Mouse (Mus musculus) midbrain, embryonic 16.5 days (tissue): ENCODE measurements around the gene Rgs7bp. TPM values are rescaled to one million over a fixed set of nuclear protein-coding genes. Genes with fewer than 3 reads are reported as not detected.

Experiments used
- ATAC-seq: fragments of 200-750 bp; cut with Nextera tagmentation; 2 replicates; pipeline ENCODE4 v1.8.0; 2017; ENCODE audit warnings: moderate TSS enrichment
- H3K27ac ChIP-seq: fragments of 300-500 bp; sonication (generic); 2 replicates; pipeline ENCODE4 v1.5.1; 2014; ENCODE audit warnings: mild to moderate bottlenecking, low read length, mixed read lengths
- H3K27me3 ChIP-seq: fragments of 300-500 bp; sonication (generic); 2 replicates; pipeline ENCODE4 v1.6.1; 2014; ENCODE audit warnings: low read depth, low read length, mixed read lengths; ENCODE audit not compliant: control insufficient read depth, insufficient read depth
- H3K36me3 ChIP-seq: fragments of 300-500 bp; sonication (generic); 2 replicates; pipeline ENCODE4 v1.6.1; 2014; ENCODE audit warnings: mild to moderate bottlenecking, low read length, moderate library complexity, mixed read lengths; ENCODE audit not compliant: control insufficient read depth, insufficient read depth
- H3K4me1 ChIP-seq: fragments of 300-500 bp; sonication (generic); 2 replicates; pipeline ENCODE4 v1.6.1; 2014; ENCODE audit warnings: mild to moderate bottlenecking, low read length, mixed read lengths; ENCODE audit not compliant: control insufficient read depth, insufficient read depth
- H3K4me2 ChIP-seq: fragments of 300-500 bp; sonication (generic); 2 replicates; pipeline ENCODE4 v1.6.1; 2014; ENCODE audit warnings: mild to moderate bottlenecking, low read length, mixed read lengths
- H3K4me3 ChIP-seq: fragments of 300-500 bp; sonication (generic); 2 replicates; pipeline ENCODE4 v1.5.1; 2014; ENCODE audit warnings: low read depth, mild to moderate bottlenecking, low read length, moderate library complexity, mixed read lengths
- H3K9ac ChIP-seq: fragments of 300-500 bp; sonication (generic); 2 replicates; pipeline ENCODE4 v1.6.1; 2014; ENCODE audit warnings: low read depth, low read length, mixed read lengths
- H3K9me3 ChIP-seq: fragments of 300-500 bp; sonication (generic); replicated peaks from 2 replicates; pipeline ENCODE4 v1.6.1; 2014; ENCODE audit warnings: mild to moderate bottlenecking, low read length, mixed read lengths; ENCODE audit not compliant: control insufficient read depth, poor library complexity, severe bottlenecking
- WGBS: fragments of 180-500 bp; shearing (Covaris S2); extraction: QIAGEN DNeasy Blood & Tissue Kit; methylation state at CpG from one replicate; pipeline ENCODE4 v1.1.7; 2014; 5-methylcytosine and 5-hydroxymethylcytosine counted together
- polyA plus RNA-seq: library from polyadenylated mRNA; unstranded; fragments of >200 nt; fragmentation: Nextera tagmentation; extraction: Ambion mirVana; gene quantifications from 2 replicates; pipeline ENCODE4 v1.2.1, GENCODE M21; 2015

The Rgs7bp gene
- polyA plus RNA-seq, 1 experiment from 2014 or later: 5.8 TPM

- no peaks in the 10 kb centered on the region for H3K4me1 ChIP-seq
- no peak overlapping the region for H3K27ac ChIP-seq
- 76% methylated on average over 3 of the region's 3 CpGs for WGBS
- no peak for ATAC-seq
- no peak overlapping the region for H3K9ac ChIP-seq
- H3K4me2 ChIP-seq: no peak overlapping the region
- H3K4me3 ChIP-seq: no peak overlapping the region
- 0 out of 2 replicates have a peak, but pooled peaks cover 2% of the 10 kb centered on the region for H3K9me3 ChIP-seq
- no peaks in the 10 kb centered on the region for H3K27me3 ChIP-seq
- H3K36me3 ChIP-seq: no peaks in the 10 kb centered on the region
Observed at GRCm38 (mm10) chr13:105028276-105028675, 26.5 kb downstream of the Rgs7bp start.

DNA sequence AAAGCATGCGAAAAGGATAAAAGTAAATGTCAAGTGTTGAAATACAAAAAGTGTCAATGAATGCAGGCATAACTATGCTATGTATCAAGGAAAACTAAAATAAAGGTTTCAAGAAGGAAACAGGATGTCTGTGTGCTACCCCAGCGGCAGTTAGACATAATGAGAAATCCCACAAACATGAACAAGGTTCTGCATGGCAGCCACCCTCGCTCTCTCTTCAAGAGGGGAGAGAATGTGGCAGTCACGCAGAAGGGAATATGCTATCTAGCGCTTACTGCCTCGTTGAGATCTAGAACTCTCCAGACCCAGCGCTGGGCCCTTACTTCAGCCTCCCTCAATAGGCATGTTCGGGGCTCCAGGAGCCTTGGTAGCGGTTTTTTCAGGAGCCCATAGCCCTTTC lies 38.2 kb downstream of the Rgs7bp start:
- no peaks in the 10 kb centered on the region for H3K9me3 ChIP-seq
- no peaks in the 10 kb centered on the region for H3K4me1 ChIP-seq
- 83% methylated on average over 9 of the region's 9 CpGs for WGBS
- ATAC-seq: no peak
- no peak overlapping the region for H3K4me3 ChIP-seq
- no peak overlapping the region for H3K4me2 ChIP-seq
- no peaks in the 10 kb centered on the region for H3K27me3 ChIP-seq
- no peak overlapping the region for H3K9ac ChIP-seq
- H3K27ac ChIP-seq: no peak overlapping the region
- H3K36me3 ChIP-seq: no peaks in the 10 kb centered on the region

GRCm38 (mm10) chr13:105015710-105016404 lies 38.9 kb downstream of the Rgs7bp start:
- no peaks in the 10 kb centered on the region for H3K4me1 ChIP-seq
- no peak overlapping the region for H3K4me2 ChIP-seq
- H3K27ac ChIP-seq: no peak overlapping the region
- 63% methylated on average over 8 of the region's 8 CpGs for WGBS
- H3K9ac ChIP-seq: no peak overlapping the region
- H3K27me3 ChIP-seq: no peaks in the 10 kb centered on the region
- ATAC-seq: no peak; the same call in 1 of the 2 replicates
- no peak overlapping the region for H3K4me3 ChIP-seq
- no peaks in the 10 kb centered on the region for H3K9me3 ChIP-seq
- H3K36me3 ChIP-seq: no peaks in the 10 kb centered on the region

DNA sequence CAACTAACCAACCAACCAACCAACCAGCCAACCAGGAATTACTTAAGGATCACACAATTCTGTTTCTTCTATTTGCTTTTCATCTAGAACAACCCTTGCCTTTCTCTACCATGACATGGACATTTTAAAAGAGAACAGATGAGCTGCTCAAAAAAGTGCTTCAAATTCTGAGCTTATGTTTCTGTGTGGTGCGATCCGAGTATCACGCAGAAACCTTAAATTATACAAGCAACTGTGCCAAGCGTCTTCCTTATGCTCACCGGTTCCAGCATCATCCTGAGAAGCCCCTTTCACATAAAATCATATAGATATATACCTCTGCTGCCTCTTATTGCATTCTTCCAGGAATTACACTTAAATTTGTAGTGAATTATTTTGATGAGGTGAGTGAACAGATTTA lies 43.4 kb downstream of the Rgs7bp start:
- no peaks in the 10 kb centered on the region for H3K9me3 ChIP-seq
- no peaks in the 10 kb centered on the region for H3K36me3 ChIP-seq
- H3K9ac ChIP-seq: no peak overlapping the region
- H3K27me3 ChIP-seq: no peaks in the 10 kb centered on the region
- H3K4me3 ChIP-seq: no peak overlapping the region
- no peak overlapping the region for H3K27ac ChIP-seq
- no peak overlapping the region for H3K4me2 ChIP-seq
- H3K4me1 ChIP-seq: no peaks in the 10 kb centered on the region
- no peak for ATAC-seq
- 97% methylated on average over 5 of the region's 5 CpGs for WGBS

DNA sequence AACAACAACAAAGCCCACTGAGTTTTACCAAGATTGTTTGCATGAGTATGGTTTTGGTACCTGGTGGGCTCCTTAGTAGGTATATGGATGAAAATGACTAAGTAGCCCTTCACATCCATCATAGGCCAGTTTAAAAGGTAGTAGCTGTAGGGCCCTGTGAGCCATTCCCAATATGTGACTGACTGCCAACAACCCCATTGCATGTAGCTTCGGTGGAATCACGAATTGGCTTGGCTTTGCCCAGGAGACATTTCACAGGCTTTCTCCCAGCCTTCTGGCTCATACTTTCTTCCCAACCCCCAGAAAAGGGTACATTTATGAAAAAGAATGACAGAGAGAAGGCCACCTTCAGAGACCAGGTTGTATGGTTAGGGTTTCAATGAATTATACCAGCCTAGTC lies 45.8 kb downstream of the Rgs7bp start:
- Histone ChIP-seq H3K4me2 (no peak overlapping the region), H3K9ac (no peak overlapping the region), H3K27me3 (no peaks in the 10 kb centered on the region), H3K27ac (no peak overlapping the region), H3K36me3 (no peaks in the 10 kb centered on the region), H3K4me1 (no peaks in the 10 kb centered on the region), H3K9me3 (no peaks in the 10 kb centered on the region), H3K4me3 (no peak overlapping the region)
- WGBS: 92% methylated on average over 2 of the region's 2 CpGs
- ATAC-seq: no peak

GRCm38 (mm10) chr13:105002831-105003157 lies 51.9 kb downstream of the Rgs7bp start:
- H3K4me2 ChIP-seq: no peak overlapping the region
- H3K9ac ChIP-seq: no peak overlapping the region
- 56% methylated on average over 2 of the region's 2 CpGs for WGBS
- peaks cover 8% of the 10 kb centered on the region; the same call in 1 of the 2 replicates for H3K4me1 ChIP-seq
- H3K36me3 ChIP-seq: no peaks in the 10 kb centered on the region
- no peak overlapping the region for H3K4me3 ChIP-seq
- ATAC-seq: no peak
- H3K27me3 ChIP-seq: no peaks in the 10 kb centered on the region
- H3K27ac ChIP-seq: no peak overlapping the region
- H3K9me3 ChIP-seq: no peaks in the 10 kb centered on the region

GRCm38 (mm10) chr13:105002132-105002830 lies 52.4 kb downstream of the Rgs7bp start:
- Histone ChIP-seq H3K4me2 (no peak overlapping the region), H3K4me1 (peaks cover 8% of the 10 kb centered on the region; the same call in 1 of the 2 replicates), H3K4me3 (no peak overlapping the region), H3K36me3 (no peaks in the 10 kb centered on the region), H3K27ac (no peak overlapping the region), H3K27me3 (no peaks in the 10 kb centered on the region), H3K9ac (no peak overlapping the region), H3K9me3 (no peaks in the 10 kb centered on the region)
- WGBS: 54% methylated on average over 5 of the region's 5 CpGs
- ATAC-seq: peak; percentile 50; the same call in 1 of the 2 replicates

- peaks cover 8% of the 10 kb centered on the region; the same call in 1 of the 2 replicates for H3K4me1 ChIP-seq
- no peak overlapping the region for H3K27ac ChIP-seq
- no peaks in the 10 kb centered on the region for H3K36me3 ChIP-seq
- peak; percentile 84; the same call in 1 of the 2 replicates for ATAC-seq
- no peak overlapping the region for H3K4me2 ChIP-seq
- H3K9me3 ChIP-seq: no peaks in the 10 kb centered on the region
- WGBS: 61% methylated on average over 2 of the region's 2 CpGs
- H3K27me3 ChIP-seq: no peaks in the 10 kb centered on the region
- H3K9ac ChIP-seq: no peak overlapping the region
- no peak overlapping the region for H3K4me3 ChIP-seq
Observed at GRCm38 (mm10) chr13:105001714-105002113, 53.0 kb downstream of the Rgs7bp start.

GRCm38 (mm10) chr13:104988811-104989258 lies 65.9 kb downstream of the Rgs7bp start:
- H3K4me1 ChIP-seq: no peaks in the 10 kb centered on the region
- H3K36me3 ChIP-seq: no peaks in the 10 kb centered on the region
- H3K4me3 ChIP-seq: no peak overlapping the region
- H3K27ac ChIP-seq: no peak overlapping the region
- 82% methylated on average over 7 of the region's 7 CpGs for WGBS
- ATAC-seq: no peak
- no peak overlapping the region for H3K4me2 ChIP-seq
- H3K9ac ChIP-seq: no peak overlapping the region
- no peaks in the 10 kb centered on the region for H3K27me3 ChIP-seq
- no peaks in the 10 kb centered on the region for H3K9me3 ChIP-seq
